Mouse (Mus musculus) frontal cortex, adult 2 months (tissue): Measurements from ENCODE around the gene Dut. TPM values are rescaled to one million over a fixed set of nuclear protein-coding genes. Genes with fewer than 3 reads are reported as not detected.
"Not testable (repeated sequence)": the region's sequence is repeated elsewhere in the genome, so short reads cannot be mapped to it uniquely, and the experiment has no call there.

Experiments
- DNase-seq, 2 experiments: peaks; one replicate each; pipeline ENCODE4 v3.0.0; 2022; ENCODE audit warnings: low spot score in 1 of 2; ENCODE audit errors: extremely low spot score in 1 of 2
- polyA plus RNA-seq: library from polyadenylated mRNA; depleted of rRNA; stranded (reverse); fragments of >200 nt; gene quantifications from 2 replicates; pipeline ENCODE4 v1.2.3, GENCODE M21; 2012

Dut gene
- polyA plus RNA-seq, 1 experiment = 34.9 TPM

DNA sequence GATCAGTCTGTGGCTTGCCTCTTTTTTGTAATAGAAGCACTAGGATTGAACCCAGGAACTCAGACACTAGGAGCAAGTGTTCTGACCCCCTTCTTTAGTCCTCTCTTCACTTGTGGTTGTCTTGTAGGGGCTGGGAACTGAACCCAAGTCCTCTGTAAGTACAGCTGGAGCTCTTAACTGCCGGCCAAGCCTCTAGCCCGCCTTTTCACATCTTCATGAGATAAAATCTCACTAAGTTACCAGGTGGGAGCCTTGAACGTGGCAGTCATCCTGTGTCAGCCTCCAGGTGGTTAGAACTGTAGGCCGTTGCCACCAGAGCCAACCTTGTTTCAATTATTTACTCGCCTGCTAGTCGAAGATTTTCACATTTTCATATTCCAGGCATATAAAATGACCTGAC lies 6.7 kb downstream of the Dut start:
- no peak for DNase-seq

DNA sequence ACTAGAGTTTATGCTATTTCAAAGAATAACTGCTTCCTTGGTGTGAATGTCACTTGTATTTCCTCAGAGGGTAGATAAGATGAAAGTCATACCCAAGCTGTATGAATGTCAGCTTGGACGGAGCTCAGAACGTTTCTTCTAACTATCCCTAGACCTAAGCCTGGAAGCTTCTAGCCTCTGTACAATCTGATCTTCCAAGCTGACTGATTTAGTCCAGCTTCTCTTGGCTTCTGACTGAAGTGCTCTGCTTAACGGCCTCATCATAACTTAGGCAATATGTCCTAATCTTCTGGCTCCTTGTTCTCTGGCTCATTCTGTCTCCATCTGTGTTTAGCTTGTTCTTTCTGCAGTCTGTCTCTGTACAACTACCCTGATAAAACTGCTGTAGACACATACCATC lies 7.6 kb downstream of the Dut start:
- DNase-seq = no peak

DNA sequence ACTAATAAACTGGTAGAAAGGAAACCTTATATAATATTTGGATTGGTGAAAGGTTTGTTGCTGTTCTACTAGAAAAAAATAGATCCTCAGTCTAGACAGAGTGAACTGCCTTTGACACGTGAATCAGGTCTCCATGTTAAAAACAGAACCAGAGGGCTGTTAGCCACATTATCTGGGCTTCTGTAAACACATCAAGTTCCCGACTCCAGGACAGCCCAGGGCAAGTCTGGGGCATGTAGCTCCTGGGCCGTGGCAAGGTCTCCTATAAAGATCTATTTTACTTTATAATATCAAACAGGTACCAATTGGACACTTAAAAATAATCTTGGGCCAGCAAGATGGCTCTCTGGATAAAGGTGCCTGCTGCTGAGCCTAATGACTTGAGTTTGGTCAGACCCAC lies 8.9 kb downstream of the Dut start:
- no peak for DNase-seq

DNA sequence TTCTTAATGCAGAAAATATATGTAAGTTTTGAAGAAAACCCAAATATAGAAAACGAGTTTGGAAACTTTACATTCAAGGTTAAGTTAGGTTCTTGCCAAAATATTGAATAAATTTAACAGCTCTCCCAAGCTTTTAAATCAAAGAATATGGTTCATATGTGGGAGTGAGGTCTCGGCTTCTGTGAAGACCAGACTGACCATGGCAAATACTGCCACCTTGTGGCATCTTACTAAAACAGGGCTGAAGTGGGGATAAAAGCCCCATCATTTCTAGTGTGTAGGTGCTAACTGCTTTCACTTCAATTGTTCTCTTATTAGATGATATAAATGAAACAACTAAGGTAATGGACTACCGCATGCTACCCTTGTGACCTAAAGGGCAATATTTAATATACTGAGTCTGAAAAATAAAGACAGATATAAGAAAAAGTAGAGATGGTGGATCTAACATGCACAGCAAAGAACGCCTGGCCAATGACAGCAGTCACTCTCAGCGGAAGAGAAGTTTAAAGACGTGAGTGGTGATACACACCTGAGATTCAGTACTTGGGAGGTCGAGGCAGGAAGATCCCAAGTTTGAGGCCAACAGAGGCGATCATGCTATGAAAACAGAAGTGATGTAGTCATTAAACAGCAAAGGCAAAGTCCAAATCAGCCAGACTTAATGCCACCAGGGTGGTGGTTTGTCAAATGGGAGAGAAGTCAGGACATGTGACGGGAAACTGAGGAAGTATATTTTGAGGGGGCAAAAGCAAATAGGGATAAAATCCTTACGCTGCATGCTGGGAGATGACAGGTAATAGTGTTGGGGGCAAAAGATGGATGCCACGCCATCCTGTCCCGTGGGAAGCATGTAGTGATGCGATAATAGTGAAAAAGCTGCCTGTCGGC lies 12.5 kb downstream of the Dut start:
- DNase-seq = peak in 1 of 2 experiments; percentile 48

DNA sequence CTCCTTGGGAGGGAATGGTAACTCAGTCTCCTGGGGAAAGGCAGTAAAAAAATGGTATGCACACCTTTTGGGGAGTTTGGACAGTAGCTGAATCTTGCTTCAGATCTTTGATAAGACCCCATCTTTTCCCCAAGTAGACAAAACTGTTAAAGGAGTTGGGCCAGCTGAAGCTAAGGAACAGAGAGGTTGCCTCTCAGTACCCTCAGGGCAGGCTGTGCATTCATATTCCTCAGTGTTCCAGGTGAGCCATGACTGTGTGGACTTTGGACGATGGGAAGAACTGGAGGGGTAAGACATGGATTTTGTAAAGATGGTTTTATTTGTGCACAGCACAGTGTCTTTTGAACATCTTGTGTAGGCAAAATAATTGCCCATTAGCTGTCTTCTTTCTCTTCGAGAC lies 13.3 kb downstream of the Dut start:
- no peak for DNase-seq

DNA sequence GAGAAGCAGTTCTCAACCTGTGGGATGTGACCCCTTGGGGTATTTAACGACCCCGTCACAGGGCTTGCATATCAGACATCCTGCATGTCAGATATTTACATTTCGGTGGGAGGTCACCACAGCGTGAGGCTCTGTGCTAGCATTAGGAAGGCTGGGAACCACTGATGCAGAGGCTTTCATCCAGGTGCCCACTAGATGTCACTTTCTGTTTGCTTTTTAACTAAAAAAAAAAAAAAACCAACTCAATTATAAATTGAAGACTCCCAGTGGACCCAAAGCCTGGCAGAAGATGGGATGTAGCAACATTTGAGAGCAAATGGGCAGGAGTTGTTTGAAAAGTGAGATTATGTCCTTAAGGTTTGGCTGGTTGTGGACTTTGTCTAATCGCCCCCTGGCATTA lies 16.1 kb downstream of the Dut start:
- DNase-seq = peak in 1 of 2 experiments; percentile 37

DNA sequence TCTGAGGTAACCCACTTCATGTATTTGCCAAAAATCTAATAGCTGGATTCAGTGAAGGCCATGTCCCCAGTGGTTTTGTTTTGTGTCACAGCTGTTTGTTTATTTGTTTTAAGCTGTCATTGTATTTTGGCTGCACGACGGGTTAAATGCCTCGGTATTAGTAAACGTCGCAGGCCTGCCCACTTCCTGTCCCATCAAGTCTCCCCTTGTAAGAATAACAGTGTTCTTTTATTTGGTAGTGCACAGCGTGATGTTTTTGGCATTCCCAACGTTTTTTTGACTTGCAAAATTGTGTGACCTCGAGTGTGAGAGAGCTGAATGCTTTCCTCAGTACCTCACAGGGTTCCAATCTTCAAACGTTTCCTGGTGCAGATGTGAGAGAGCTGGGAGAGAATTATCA lies 16.8 kb downstream of the Dut start:
- DNase-seq = no peak

DNA sequence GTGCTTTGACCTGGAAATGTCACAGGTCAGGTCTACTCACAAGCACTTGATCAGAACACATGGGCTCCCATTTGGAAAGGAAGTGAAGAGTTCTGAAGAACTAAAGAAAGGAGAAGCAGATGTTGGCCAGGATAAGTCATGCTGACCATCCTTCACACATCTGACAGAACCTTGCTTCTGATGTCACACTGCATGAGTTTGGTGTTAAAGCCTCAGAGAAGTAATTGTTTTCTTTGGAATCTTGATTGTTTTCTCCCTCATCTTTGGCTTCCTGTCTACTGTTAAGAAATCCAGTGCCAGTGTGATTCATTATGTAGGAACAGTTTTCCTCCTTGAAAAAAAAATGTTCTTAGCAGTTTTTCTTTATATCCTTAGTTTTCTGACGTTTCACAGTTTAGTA lies 21.9 kb downstream of the Dut start:
- no peak for DNase-seq

DNA sequence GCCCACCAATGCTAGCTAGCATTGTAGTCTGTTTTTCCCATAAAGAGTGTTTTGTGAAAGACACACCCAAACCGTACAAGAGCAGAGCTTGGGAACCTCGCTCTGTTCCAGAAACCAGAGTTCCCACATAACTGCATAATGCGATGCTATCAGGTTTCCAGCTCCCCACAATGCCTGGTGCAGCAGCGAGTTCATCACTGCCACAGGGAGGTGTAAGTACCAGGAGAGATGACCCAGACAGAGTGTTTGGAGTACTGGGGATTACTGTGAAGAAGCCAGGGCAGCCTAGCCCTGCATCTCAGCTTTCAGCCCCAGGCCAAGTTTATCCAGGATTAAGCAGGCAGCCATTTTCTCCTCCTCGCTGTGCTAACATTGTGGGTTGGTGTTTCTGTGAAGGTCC lies 28.6 kb downstream of the Dut start:
- no peak for DNase-seq

DNA sequence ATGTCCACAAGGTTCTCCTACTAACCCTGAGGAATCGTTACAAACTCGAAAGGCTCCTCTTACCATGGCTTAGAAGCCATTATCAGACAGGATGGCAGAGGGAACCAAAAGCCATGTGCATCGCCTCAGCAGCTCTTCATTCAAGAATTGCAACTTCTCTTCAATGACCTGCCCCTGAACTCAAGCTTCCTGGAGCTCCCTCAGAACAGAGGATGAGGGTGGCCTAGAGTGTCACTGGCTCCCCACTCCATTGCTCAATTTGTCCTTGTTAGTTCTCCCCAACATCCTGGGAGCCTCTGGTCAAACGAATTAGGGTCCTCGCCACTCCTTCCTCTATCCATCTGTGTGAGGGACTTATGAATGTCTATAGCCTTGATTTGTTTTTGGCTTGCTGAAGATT lies 29.7 kb downstream of the Dut start:
- no peak for DNase-seq

DNA sequence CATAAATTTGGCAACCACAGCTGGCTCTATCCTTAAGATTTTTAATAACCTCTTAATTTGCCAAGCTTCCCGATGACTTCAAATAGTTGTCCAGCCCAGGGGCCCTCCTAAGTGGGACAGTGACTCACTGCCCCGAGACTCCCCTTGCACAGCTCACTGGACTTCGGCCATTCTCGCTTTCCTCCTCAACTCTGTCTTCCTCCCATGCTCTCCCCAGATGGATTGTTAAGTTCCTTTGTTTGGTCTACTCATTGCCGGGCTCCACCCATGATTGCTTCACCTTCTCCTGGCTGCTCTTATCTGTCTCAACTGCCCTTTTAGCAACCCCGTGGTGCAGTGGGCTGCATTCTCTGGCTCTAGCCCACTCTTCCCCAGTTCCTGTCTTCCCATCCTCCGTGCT lies 31.5 kb downstream of the Dut start:
- DNase-seq = no peak

DNA sequence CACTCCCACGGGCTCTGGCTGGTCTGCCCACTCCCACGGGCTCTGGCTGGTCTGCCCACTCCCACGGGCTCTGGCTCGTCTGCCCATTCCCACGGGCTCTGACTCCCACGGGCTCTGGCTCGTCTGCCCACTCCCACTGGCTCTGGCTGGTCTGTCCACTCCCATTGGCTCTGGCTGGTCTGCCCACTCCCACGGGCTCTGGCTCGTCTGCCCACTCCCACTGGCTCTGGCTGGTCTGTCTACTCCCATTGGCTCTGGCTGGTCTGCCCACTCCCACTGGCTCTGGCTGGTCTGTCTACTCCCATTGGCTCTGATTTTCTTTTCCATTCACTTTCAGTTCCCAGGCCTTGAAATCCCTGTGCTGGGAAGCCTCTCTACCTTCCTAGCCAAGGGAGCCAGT lies 33.0 kb downstream of the Dut start:
- not testable (repeated sequence) for DNase-seq

DNA sequence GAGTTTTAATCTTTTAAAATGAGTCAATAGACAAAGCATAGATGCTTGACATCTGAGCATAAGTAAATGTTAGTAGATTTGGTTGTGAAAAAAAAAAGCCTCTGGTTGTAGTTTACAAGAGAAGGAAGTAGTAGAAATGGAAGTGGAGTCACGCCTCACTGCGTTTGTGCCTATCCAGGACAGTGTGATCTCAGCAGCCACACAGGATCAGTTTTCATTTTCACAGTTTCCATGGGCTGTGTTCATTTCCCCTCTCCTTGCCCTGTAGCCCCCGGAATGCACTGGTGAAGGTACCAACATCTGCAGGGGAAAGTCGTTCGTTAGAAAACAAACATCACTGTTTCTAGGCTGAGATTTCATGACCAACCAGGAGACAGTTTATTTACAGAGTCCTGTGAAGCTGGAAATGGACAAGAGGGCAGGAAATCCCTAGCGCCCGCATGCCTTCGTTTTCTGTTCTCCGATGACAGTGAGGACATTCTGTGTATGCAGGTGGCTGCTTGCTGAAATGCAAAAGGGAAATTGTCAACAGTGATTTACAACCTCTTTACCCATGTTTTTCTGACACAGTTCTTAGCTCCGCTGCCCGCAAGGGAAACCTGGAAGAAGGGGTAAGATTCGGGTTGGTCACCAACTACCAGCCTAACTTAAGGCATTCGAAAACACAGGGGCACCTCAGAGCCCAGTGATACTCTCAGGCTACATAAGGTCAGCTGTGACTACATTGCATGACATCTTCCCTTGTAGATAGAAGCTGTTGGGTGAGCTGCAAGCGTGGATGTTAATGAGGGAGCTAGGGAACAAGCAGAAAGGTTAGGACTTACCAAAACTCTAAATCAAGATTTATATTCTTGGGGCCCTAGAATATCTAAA lies 35.6 kb downstream of the Dut start:
- no peak for DNase-seq

DNA sequence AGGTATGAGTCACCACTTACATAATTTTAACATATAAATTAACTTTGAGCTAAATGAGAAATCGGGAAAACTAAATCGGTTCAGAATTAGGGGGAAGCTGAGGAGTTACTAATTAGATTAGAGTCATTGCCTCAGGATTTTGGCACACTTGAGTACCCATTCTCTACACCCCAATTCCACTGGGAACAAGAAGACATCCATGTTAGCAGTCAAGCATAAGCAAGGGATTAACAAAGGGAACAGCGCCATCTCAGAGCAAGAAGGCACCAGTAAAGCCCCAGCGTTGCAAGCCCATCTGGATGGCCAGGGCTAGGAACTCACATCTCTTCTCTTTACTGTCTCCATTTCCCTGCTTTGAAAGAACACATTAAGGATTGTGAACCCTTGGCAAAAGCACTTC lies 38.8 kb downstream of the Dut start:
- DNase-seq = no peak

DNA sequence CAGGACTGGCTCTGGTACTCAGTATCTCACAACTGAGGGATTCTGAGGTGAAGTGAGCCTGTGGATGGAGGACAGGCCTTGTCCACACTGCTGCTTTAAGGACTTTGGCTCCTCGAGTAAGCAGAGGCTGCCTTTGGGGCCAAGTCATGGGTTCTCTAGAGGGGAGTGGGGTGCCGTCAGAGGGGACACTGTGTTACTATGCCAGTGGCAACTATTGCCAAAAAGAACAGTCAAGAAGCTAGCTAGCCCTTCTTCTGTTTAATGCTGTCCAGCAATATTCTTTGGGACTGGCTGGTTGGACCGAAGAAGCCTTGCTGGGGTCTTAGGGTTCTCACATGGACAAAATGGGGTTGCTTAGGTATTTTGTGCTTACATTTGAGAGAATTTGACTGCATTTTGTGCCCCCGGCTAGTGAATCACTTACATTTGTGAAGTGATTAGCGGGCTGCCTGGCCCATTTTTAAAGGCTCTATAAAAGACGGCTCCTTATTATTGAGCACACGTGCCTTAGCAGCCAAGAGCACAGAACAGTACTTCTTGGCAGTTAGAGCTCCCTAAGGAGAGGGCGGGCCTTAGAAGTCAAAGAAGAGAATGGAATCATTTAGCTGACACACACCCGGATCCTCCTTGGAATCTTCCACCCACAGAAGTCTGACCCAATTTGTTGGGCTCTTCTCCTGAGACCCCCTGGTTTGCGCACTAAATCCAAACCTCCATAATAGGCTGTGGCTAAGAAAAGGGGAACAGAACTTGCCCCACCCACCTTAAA lies 43.4 kb downstream of the Dut start:
- no peak for DNase-seq

DNA sequence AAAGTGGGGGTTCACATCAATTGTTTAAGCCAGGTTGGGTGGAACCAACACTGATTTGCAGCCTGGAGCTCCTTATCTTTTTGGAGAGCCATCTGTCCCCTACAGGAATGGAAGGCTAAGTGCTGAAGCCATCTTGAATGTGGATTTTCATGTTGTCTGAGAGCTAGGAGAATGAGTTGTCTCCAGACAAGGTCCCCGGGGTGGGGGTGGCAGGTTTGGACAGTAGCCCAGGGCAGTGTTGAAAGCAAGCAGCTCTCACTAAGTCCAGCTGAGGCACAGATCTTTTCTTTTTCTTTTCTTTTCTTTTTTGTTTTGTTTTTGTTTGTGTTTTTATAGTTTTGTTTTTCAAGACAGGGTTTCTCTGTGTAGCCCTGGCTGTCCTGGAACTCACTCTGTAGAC lies 44.1 kb downstream of the Dut start:
- DNase-seq = no peak

DNA sequence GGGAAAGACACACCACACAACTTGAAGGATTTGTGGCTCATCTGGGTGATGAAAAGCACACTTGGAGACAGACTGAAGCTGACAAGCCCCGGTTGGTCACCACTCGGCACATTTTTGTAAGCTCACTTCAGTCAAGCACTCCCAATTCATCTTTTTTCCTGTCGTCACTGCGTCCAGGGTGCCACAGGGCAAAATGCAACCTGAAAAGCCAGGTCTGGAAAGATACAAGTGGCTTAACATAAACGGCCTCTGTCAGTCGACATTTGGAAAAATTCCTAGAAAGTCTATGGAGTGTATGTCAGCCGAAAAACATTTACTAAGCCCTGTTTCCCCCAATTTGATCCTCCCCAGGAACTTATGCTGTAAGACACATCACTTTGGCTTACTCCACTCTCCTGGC lies 45.6 kb downstream of the Dut start:
- no peak for DNase-seq

DNA sequence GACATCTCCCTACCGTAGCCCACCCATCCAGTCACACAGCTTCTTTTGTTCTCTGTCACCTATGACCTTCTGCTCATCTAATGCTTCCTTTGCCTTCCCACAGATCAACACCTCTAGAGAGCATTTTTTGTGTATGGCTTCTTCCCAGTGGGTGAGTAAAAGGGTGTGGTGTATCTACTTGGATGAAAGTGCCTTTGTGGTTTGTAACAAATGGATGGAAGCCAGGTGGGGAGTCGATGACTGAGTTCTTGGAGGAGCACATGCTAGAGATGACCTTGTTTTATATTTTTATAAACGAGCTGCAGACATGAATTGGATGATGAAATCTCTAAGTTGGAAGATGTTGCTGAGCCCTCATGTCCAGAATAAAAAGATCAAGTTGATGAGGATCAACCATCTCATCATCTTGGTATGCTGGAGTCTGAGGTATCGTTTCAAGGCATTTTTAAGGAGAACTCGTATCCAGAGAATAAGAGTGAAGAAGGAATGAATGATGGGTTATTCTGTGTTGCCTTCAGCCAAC lies 47.0 kb downstream of the Dut start:
- no peak for DNase-seq

DNA sequence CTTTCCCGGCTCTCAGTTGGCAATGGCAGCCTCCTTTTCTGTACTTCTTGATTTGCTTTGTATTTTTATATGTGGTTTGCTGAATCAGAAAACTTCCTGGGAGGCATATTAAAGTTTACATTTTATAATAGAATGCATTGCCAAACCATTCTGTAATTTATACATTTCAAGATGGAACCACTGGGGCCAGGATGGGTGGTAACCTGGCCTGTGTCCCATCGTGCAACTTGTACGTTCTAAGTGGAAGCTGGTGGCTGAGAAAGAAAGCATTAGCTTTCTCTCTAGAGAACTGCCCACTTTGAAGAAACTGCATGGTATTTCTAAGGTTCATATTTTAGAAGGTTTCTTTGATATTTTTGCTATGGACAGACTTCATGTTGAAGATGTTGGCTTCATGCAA lies 48.5 kb downstream of the Dut start:
- no peak for DNase-seq

DNA sequence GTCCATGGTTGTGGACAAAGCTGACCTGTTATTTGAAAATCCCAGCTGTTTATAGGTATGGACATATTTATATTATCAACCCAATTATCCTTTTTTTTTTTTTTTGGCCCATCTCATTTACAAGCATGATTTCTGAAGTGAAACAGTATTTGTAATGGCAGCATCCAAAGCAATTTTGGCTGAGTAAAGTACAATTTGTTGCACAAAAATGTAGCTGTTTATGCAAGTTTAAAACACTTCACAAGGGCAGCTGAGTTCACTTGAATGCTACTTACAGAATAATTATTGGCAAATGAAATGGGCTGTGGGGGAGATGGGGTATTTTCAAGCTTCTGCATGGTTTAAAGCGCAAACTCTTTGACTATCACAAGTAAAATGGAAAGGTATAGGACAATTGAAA lies 51.9 kb downstream of the Dut start:
- no peak for DNase-seq
